Mouse (Mus musculus) midbrain, embryonic 15.5 days (tissue): ENCODE data around the gene R3hdml. TPM values are rescaled to one million over a fixed set of nuclear protein-coding genes. Genes with fewer than 3 reads are reported as not detected.

ENCODE experiments used
- ATAC-seq: fragments of 200-750 bp; cut with Nextera tagmentation; replicated peaks from 2 replicates; pipeline ENCODE4 v1.8.0; 2017; ENCODE audit warnings: moderate TSS enrichment
- H3K27ac ChIP-seq: fragments of 300-500 bp; sonication (generic); 2 replicates; pipeline ENCODE4 v1.5.1; 2015; ENCODE audit warnings: mild to moderate bottlenecking, inconsistent platforms
- H3K27me3 ChIP-seq: fragments of 300-500 bp; sonication (generic); replicated peaks from 2 replicates; pipeline ENCODE4 v1.6.1; 2015; ENCODE audit warnings: inconsistent platforms
- H3K36me3 ChIP-seq: fragments of 300-500 bp; sonication (generic); replicated peaks from 2 replicates; pipeline ENCODE4 v1.6.1; 2015; ENCODE audit warnings: inconsistent platforms
- H3K4me1 ChIP-seq: fragments of 300-500 bp; sonication (generic); 2 replicates; pipeline ENCODE4 v1.6.1; 2015; ENCODE audit warnings: inconsistent platforms
- H3K4me2 ChIP-seq: fragments of 300-500 bp; sonication (generic); 2 replicates; pipeline ENCODE4 v1.6.1; 2015; ENCODE audit warnings: inconsistent platforms, mild to moderate bottlenecking, moderate library complexity
- H3K4me3 ChIP-seq: fragments of 300-500 bp; sonication (generic); 2 replicates; pipeline ENCODE4 v1.5.1; 2015; ENCODE audit warnings: mild to moderate bottlenecking, inconsistent platforms
- H3K9ac ChIP-seq: fragments of 300-500 bp; sonication (generic); 2 replicates; pipeline ENCODE4 v1.6.1; 2015; ENCODE audit warnings: mild to moderate bottlenecking, inconsistent platforms
- H3K9me3 ChIP-seq: fragments of 300-500 bp; sonication (generic); 2 replicates; pipeline ENCODE4 v1.6.1; 2016; ENCODE audit warnings: inconsistent platforms
- WGBS: fragments of 180-500 bp; shearing (Covaris S2); methylation state at CpG from one replicate; pipeline ENCODE4 v1.1.7; 2015; ENCODE audit warnings: mixed read lengths; 5-methylcytosine and 5-hydroxymethylcytosine counted together
- polyA plus RNA-seq: library from polyadenylated mRNA; unstranded; fragments of >200 nt; fragmentation: Nextera tagmentation; extraction: Ambion mirVana; gene quantifications from 2 replicates; pipeline ENCODE4 v1.2.1, GENCODE M21; 2015

Gene R3hdml
- polyA plus RNA-seq, 1 experiment from 2014 or later, result not detected

DNA sequence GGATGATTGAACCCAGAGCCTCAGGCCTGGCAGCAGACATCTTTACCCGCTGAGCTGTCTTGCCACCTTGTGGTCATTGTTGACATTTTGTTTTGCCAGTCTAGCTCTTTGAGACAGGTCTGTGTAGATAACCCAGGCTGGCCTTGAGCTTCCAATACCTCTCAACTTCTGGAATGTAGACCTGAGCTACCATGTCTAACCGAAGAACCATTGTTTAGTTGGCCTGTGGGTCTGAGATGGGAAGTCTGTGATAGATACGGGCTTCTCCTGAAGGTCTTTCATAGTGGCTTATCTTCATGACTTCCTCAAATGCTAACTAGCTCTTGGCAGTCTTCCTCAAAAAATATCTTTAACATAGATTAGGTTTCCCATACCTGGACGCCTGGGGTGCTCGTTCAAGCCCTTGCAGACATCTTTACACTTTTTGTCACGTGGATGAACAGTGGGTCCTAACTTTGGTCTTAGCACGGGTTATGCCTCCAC, 33.7 kb downstream of the R3hdml start:
- no peak overlapping the region for H3K4me2 ChIP-seq
- no peaks in the 10 kb centered on the region for H3K9me3 ChIP-seq
- no peaks in the 10 kb centered on the region for H3K27me3 ChIP-seq
- no peaks in the 10 kb centered on the region for H3K36me3 ChIP-seq
- no peak overlapping the region for H3K27ac ChIP-seq
- WGBS, result 87% methylated on average over 7 of the region's 7 CpGs
- no peak for ATAC-seq
- H3K4me1 ChIP-seq, result no peaks in the 10 kb centered on the region
- H3K9ac ChIP-seq, result no peak overlapping the region
- H3K4me3 ChIP-seq, result no peak overlapping the region

DNA sequence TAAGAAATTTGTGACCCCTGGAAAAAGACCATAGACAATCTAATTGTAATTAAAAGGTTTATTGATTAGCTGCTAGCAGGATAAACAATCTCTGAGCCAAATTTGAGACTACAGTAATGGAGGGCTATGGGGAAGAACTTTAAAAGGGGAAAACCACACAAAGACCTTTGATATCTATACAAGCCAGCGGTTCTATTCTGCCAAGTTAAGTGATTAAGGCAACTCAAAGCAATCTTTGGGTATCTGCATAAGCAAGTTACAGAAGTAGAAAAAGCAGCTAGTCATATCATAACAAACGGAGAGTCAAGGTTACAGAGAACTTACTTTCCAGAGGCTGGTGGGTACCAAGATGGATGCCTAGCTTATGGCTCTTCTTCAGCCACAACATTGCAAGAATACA, 35.4 kb downstream of the R3hdml start:
- ATAC-seq, result no peak
- Histone ChIP-seq H3K4me3 (no peak overlapping the region), H3K4me2 (no peak overlapping the region), H3K4me1 (no peaks in the 10 kb centered on the region), H3K9me3 (no peaks in the 10 kb centered on the region), H3K27me3 (no peaks in the 10 kb centered on the region), H3K9ac (no peak overlapping the region), H3K36me3 (no peaks in the 10 kb centered on the region), H3K27ac (no peak overlapping the region)
- WGBS, result 85% methylated on average over 2 of the region's 2 CpGs

DNA sequence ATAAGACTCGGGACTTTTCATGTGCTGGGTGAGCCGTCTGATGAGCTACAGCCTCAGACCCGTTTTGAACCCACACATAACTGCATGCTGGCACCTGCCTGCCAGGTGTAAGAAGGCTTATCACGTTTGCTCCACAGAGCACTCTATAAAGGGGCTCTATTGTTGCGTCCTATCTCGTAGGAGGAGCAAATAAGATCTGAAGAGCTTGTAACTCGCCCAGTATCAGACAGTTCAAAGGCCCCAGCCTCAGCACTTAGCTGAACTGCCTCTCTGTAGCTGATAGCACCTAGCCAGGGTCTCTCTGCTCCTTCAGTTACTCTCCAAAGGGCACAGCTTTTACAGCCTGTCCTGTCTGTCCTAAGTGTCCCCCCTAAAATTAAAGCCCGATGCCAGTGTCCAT, 38.3 kb downstream of the R3hdml start:
- H3K9me3 ChIP-seq, result no peaks in the 10 kb centered on the region
- WGBS, result 72% methylated on average over 8 of the region's 8 CpGs
- no peak for ATAC-seq
- no peak overlapping the region for H3K9ac ChIP-seq
- H3K4me3 ChIP-seq, result no peak overlapping the region
- H3K36me3 ChIP-seq, result no peaks in the 10 kb centered on the region
- no peaks in the 10 kb centered on the region for H3K27me3 ChIP-seq
- peaks cover 5% of the 10 kb centered on the region; the same call in 1 of the 2 replicates for H3K4me1 ChIP-seq
- H3K27ac ChIP-seq, result no peak overlapping the region
- no peak overlapping the region for H3K4me2 ChIP-seq

DNA sequence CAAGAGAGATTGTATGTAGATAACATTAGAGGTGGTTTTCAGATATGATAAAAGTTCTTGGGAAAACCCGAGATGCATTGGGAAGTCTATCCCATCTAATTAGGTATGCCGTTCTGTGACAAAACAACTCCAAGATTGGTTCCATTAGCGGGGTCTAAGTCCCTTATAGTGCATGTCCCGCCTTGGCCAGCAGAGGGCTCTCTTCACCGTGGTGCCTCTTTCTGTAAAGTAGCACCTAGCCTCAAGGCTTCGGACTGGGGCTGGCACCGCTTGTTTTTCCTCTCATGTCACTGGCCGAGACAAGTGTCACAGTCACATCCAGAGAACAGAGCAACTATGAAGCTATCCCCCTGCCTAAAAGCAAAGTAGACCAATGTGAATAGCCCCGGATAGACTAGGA, 39.8 kb downstream of the R3hdml start:
- ATAC-seq, result no peak
- H3K36me3 ChIP-seq, result no peaks in the 10 kb centered on the region

DNA sequence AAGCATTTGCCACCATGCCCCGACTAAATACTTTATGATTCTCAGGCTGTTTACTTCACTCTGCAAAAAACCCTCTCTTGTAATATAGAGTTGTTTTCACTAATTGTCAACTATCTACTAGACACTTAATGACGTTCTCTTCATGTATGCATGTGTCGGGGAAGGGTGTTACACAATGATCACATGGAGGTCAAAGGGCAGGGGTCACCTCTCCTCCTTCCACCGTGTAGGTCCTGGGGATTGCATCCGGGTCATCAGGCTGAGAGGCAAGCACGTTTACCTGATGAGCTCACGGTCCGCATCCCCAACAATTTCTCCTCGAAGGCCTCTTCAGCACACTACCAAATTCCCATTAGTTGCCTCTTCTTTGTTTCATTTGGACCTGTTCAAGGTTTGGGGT, 41.1 kb downstream of the R3hdml start:
- no peaks in the 10 kb centered on the region for H3K9me3 ChIP-seq
- H3K4me3 ChIP-seq, result no peak overlapping the region
- 89% methylated on average over 9 of the region's 9 CpGs for WGBS
- no peaks in the 10 kb centered on the region for H3K27me3 ChIP-seq
- ATAC-seq, result no peak
- H3K27ac ChIP-seq, result no peak overlapping the region
- H3K4me2 ChIP-seq, result no peak overlapping the region
- H3K9ac ChIP-seq, result no peak overlapping the region
- H3K4me1 ChIP-seq, result peaks cover 5% of the 10 kb centered on the region; the same call in 1 of the 2 replicates
- H3K36me3 ChIP-seq, result no peaks in the 10 kb centered on the region

More for the DNA sequence above, 39.8 kb downstream of the R3hdml start:
- Histone ChIP-seq H3K27ac (no peak overlapping the region), H3K4me3 (no peak overlapping the region), H3K27me3 (no peaks in the 10 kb centered on the region), H3K9me3 (no peaks in the 10 kb centered on the region), H3K4me1 (peaks cover 5% of the 10 kb centered on the region; the same call in 1 of the 2 replicates), H3K9ac (no peak overlapping the region), H3K4me2 (no peak overlapping the region)
- 8% methylated on average over 9 of the region's 9 CpGs for WGBS

DNA sequence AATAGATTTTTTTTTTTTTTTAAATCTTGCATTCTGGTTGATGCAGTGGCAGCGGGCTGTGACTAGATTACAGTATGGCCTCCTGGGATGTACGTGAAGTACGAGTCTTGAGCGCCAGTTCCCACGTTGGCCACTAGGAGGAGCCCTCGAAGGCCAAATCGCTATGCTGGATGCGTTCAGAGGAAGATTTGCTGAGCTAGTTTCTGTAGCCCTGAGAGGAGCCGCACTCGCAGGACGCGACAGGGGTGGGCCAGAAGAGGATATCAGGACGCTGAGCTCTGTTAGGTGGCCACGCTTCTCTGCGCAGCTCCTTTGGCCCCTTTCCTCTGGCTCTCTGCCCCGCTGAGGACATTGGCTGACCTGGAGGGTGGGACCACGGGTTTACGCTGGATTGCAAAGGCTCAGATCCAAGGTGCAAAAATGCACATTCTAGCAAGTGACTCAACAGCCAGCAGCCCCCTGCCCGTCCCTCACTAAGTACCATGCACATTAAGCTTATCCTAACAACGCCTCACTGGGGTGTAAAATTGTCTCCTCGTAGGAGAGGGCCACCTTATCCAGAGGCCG, 42.9 kb downstream of the R3hdml start:
- Histone ChIP-seq H3K27me3 (no peaks in the 10 kb centered on the region), H3K4me1 (peaks cover 5% of the 10 kb centered on the region; the same call in 1 of the 2 replicates), H3K4me2 (peak overlapping the region; percentile 75), H3K36me3 (no peaks in the 10 kb centered on the region), H3K9ac (peak overlapping the region; percentile 56), H3K9me3 (no peaks in the 10 kb centered on the region), H3K4me3 (peak overlapping the region; percentile 37), H3K27ac (peak overlapping the region; percentile 30; the same call in 1 of the 2 replicates)
- 8% methylated on average over 22 of the region's 22 CpGs for WGBS
- ATAC-seq, result peak; percentile 78

DNA sequence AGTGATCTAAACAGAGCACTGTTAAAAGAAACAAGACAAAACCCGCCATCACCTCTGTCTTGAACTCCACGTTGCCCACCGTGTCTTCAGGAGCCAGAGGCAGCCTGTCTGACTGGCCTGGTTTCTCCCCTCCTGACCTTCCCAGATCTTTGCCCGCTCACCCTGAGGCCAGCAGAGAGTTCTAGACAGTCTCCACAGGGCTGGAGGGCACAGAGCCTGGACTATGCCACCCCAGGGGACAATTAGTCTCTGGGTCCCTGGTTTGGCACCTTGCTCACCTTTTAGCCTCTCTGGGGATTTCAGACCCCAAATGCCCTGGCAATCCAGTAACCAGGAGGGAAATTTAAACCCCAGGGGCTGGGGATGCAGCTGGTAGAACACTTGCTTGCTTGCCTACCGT, 45.3 kb downstream of the R3hdml start:
- Histone ChIP-seq H3K9ac (no peak overlapping the region), H3K4me2 (no peak overlapping the region), H3K27ac (no peak overlapping the region), H3K9me3 (no peaks in the 10 kb centered on the region), H3K4me3 (no peak overlapping the region), H3K27me3 (no peaks in the 10 kb centered on the region), H3K36me3 (no peaks in the 10 kb centered on the region), H3K4me1 (peaks cover 5% of the 10 kb centered on the region; the same call in 1 of the 2 replicates)
- 78% methylated on average over 5 of the region's 5 CpGs for WGBS
- no peak for ATAC-seq

DNA sequence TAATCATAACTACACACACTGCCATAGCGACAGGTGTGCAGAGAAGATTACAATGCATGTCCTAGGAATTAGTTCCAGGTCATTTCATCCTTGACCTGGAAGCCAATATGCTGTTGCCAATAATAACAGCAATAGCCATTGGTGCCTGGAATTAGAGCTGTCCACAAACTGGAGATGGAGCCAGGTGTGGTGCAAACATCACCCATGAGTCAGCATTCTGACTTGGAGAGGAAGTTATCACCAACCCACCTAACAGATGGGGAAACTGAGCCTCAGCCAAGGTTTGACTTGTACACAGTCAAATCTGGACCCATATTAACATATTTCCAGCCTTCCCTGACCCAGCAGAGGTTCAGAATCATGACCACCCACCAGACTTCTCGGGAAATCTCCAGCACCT, 46.3 kb downstream of the R3hdml start:
- Histone ChIP-seq H3K4me2 (no peak overlapping the region), H3K27me3 (no peaks in the 10 kb centered on the region), H3K9ac (no peak overlapping the region), H3K27ac (no peak overlapping the region), H3K4me3 (no peak overlapping the region), H3K36me3 (no peaks in the 10 kb centered on the region), H3K9me3 (no peaks in the 10 kb centered on the region), H3K4me1 (peaks cover 5% of the 10 kb centered on the region; the same call in 1 of the 2 replicates)
- WGBS, result 90% methylated on average over 2 of the region's 2 CpGs
- no peak for ATAC-seq

DNA sequence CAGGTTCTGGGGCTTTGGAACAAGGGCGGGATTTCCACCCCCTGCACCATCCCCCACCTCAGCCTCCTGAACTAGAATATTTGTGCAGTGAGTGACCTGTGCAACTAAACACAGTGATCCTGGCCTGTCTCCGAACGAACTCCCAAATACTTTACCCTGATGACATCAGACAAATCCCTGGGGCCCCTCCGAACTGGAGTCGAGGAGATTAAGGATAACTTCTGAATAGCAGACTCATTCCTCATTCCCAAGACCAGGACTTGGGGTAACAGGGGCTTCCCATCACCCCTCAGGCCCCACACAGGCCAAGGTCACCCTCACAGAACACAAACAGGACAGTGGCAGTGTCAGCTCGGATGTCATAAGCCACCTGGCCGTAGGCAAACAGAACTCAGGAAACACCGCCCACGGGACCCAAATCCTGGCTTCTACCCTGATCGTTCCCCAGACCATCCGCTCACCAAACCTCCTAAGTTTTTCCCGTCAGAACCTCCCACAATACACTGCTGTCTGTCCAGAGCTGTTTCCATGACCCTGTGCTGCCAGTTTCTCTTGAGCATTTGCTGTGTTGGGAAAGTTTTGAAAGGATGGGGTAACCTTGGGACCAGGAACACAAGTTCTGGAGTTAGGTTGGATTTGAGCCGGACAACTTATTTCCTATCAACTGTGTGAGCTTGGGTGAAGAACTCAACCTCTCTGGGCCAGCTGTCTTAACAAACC, 47.4 kb downstream of the R3hdml start:
- Histone ChIP-seq H3K27ac (no peak overlapping the region), H3K27me3 (no peaks in the 10 kb centered on the region), H3K4me3 (no peak overlapping the region), H3K4me2 (no peak overlapping the region), H3K9me3 (no peaks in the 10 kb centered on the region), H3K4me1 (peaks cover 5% of the 10 kb centered on the region; the same call in 1 of the 2 replicates), H3K36me3 (no peaks in the 10 kb centered on the region), H3K9ac (no peak overlapping the region)
- WGBS, result 75% methylated on average over 13 of the region's 13 CpGs
- no peak for ATAC-seq

DNA sequence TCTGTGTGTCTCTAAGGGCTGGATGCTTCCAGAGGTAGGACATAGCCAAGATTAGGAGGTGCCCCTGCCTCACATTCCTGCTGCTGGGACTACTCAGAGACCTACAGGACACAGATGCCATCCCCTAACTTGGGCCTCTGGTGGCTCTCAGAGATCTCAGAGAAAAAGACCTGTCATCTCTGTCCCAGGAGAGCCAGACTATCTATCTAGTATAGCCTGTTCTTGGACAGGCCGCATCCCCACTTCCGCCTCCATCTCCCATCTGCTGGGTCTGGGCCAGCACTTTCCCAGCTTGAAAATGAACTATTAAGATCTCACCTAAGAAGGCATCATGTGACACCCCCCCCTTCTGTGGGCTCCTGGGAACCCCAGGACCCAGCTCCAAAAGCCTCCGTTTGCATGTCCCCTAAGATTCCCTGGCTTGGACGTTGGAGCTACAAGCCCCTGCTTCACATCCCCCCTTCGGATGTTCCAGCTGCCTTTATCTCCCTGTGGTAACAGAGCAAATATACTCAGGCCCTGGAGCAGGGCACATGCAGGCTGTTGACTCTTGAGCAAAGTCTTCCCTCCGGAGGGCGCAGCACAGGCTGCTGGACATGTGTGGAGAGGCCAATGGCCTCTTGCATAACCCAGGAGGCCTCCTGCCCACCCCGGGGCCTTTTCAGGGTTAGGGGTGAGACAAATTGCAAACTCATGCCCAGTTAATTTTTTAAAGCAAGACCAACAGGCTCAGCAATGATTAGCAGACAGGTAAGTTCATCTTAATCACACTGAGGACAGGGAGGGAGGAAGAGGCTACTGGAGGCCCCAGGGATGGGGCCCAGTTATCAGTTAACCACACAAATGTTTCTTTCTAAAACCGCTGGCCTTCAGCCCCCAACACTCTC, 48.4 kb downstream of the R3hdml start:
- Histone ChIP-seq H3K36me3 (no peaks in the 10 kb centered on the region), H3K4me1 (no peaks in the 10 kb centered on the region), H3K9ac (no peak overlapping the region), H3K4me3 (no peak overlapping the region), H3K27ac (no peak overlapping the region), H3K4me2 (no peak overlapping the region), H3K9me3 (no peaks in the 10 kb centered on the region), H3K27me3 (no peaks in the 10 kb centered on the region)
- no peak for ATAC-seq
- 83% methylated on average over 9 of the region's 9 CpGs for WGBS

DNA sequence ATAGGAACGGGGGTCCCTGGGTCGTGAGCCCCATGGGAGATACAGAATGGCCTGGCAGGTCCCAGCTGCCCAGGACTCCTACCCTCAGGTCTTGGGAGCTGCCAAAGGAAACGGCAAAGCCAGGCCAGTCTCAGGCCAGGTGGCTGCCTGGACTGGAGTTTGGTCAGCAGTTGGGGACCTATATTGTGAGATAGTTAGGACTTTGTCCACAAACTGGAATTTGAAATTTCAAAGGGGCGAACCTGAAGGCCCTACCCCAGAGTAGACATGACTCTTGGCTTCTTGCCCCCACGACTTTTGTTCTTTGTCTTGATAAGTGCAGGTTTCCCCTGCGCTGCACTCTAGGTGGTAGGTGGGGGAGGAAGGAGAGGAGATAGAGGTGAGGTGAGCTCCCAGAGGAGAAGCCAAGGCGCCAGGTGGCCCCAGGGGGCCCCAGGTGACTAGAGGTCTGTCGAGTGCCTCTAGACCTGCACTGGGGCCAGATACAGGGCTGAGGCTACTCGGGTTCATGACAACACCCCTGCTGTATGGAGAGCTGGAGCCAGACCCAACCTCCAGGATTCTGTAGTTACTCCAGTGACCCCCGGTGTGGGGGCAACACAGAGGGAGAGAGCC, 49.6 kb downstream of the R3hdml start:
- H3K27me3 ChIP-seq, result no peaks in the 10 kb centered on the region
- H3K27ac ChIP-seq, result no peak overlapping the region
- H3K9ac ChIP-seq, result no peak overlapping the region
- WGBS, result 80% methylated on average over 10 of the region's 10 CpGs
- ATAC-seq, result no peak
- no peak overlapping the region for H3K4me2 ChIP-seq
- H3K4me3 ChIP-seq, result no peak overlapping the region
- no peaks in the 10 kb centered on the region for H3K9me3 ChIP-seq
- H3K36me3 ChIP-seq, result no peaks in the 10 kb centered on the region
- H3K4me1 ChIP-seq, result no peaks in the 10 kb centered on the region

DNA sequence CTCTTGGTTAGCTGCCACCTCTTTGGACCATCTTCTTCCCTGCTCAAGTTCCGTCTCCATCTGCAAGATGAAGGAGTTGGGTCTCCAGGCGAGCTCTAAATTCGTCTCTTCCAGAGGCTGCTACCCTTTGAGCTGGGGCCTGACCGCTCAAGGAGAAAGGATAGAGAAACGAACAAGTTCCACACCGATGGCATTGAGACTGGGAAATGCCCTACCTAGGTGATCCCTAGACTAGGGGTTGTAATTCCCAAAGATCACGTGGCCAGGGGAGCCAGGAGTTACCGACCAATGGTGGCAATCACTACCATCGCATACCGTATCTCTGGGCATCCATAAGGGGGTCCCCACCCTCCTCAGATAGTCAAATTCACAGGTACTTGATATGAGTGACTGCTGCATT, 50.6 kb downstream of the R3hdml start:
- Histone ChIP-seq H3K9me3 (no peaks in the 10 kb centered on the region), H3K4me2 (no peak overlapping the region), H3K4me3 (no peak overlapping the region), H3K4me1 (no peaks in the 10 kb centered on the region), H3K36me3 (no peaks in the 10 kb centered on the region), H3K27me3 (no peaks in the 10 kb centered on the region), H3K27ac (no peak overlapping the region), H3K9ac (no peak overlapping the region)
- ATAC-seq, result no peak
- 88% methylated on average over 10 of the region's 10 CpGs for WGBS
